Mouse (Mus musculus) layer of hippocampus, postnatal 25 days (tissue): Measurements from ENCODE around the gene Ksr2. TPM values are rescaled to one million over a fixed set of nuclear protein-coding genes. Genes with fewer than 3 reads are reported as not detected.
"Not testable (repeated sequence)": the region's sequence is repeated elsewhere in the genome, so short reads cannot be mapped to it uniquely, and the experiment has no call there.

Experiments used
- DNase-seq, 2 experiments: peaks; one replicate each; pipeline ENCODE4 v3.0.0; 2022; ENCODE audit warnings: mixed read lengths in 2 of 2, low spot score in 1 of 2; ENCODE audit errors: extremely low spot score in 1 of 2
- total RNA-seq, 2 experiments: library from RNA; stranded (reverse); gene quantifications; 2 replicates each; pipeline ENCODE4 v1.2.3; 2021

Ksr2 gene
- total RNA-seq, 2 experiments from 2014 or later, result 29.0 to 43.1 TPM

DNA sequence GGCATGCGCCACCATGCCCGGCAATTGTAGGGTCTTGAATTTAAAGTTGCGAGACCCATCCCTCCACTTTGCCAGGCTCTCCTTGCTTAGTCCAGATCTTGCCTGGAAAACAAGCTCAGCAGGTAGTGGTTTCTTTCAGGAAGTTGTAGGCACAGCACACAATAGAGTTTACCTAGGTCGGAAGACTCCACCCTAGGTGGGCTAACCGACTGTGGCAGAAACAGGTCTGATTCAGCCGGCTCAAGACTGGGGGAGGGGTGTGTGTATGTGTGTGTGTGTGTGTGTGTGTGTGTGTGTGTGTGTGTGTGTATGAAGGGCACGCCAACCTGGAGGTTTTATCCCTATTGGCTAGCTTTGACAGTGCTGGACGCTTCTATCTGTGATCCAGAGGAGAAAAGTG lies 10.2 kb upstream of the Ksr2 start:
- DNase-seq, result no peak

DNA sequence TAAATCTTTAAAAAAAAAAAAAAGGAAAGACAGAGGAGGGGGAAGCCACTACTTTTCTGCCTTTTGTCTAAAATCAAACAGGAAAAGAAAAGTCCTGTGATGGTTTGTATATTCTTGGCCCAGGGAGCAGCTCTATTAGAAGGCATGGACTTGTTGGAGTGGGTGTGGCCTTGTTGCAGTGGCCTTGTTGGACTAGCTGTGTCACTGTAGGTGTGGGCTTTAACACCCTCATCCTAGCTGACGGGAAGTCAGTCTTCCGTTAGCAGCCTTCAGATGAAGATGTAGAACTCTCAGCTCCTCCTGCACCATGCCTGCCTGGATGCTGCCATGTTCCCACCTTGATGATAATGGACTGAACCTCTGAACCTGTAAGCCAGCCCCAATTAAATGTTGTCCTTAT lies 9.1 kb upstream of the Ksr2 start:
- DNase-seq, result not testable (repeated sequence)

DNA sequence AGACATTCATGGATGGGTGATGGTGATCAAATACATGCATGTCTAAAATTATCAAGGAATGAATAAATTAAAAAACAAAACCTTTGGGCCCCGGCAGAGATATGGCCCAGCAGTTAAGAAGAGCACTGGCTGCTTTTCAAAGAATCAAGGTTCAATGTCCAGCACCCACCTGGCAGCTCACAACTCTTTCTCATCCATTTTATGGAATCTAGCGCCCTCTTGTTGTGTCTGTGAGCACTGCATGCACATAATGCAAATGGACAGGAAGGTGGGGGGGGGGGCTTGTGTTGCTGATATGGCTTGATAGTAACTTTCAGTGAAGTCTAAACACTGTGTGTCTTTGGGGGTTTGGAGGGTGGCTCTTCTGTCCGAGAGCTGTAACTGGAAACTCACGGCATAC lies 5.6 kb upstream of the Ksr2 start:
- peak in 1 of 2 experiments; percentile 60 for DNase-seq

DNA sequence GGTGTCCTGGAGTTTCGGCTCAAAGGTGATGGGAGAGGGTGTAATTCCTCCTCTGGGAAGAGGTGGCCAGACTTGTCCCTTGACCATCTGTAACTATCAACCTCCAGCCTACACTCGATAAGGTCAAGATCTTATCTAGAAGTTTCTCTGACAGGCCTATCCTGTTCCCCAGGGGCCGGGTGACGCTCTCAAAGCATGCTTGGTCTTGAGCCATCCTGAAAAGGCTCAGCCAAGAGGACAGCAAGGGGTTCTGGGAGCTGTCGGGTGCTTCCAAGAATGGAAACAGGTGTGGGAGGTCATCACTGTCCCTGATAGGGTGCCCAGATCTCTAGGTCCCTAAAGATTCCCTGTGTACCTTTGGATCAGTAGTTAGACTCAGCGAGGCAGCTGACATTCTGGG lies 4.4 kb upstream of the Ksr2 start:
- DNase-seq, result no peak

DNA sequence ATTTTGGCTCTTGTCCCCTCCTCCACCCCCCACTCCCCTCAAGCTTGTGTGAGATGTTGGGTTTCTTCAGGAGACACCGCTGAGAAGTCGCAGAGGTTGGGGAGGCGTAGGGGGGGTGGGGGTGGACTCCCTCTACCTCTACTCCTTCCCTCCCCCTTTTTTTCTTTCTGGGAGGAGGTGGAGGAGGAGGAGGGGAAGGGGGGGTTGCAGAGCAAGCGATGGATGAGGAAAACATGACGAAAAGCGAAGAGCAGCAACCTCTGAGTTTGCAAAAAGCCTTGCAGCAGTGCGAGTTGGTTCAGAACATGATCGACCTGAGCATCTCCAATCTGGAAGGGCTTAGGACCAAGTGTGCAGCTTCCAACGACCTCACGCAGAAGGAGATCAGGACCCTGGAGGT lies 811 bp downstream of the Ksr2 start:
- DNase-seq, result peak; percentile 8 to 25

DNA sequence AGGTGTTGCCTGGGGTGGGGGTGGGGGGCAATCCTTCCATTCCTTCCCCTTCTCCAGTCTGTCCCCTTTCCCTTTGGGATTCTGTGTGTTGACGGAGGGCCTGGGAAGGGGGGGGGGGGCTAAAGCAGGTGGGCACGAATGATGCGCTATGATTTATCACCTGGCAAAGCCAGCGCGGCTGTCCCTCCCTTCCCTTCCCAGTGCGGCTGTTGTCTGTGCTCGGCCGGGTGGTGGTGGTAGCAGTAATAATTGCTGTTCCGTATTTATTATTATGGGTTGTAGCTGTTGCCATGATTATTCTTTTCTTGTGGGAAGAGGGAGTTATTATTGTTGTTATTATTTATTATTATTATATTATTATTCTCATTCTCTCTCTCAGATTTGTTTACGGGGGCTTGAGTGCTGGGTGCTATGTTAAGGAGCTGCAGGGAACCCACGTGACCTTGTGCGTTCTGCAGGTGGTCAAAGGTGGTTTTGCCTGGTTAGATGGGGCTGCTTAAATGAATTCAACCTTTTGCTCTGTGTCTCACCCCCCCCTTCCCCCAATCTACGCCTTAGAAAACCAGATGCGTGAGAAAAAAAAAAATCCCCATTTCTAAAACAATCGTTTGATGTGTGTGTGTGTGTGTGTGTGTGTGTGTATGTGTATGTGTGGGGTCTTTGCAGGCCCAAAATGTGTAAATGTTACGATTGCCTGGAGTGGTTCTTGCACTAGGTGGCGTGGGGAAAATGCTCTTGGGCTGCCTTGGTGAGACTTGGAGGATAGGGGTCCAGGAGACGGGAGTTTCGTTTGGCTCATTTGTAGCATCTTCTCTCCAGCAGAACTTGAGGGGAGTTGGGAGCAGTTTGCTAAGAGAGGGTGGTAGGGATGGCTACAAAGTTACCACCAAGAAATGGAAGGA lies 1.5 kb downstream of the Ksr2 start:
- DNase-seq, result peak in 1 of 2 experiments; percentile 12

DNA sequence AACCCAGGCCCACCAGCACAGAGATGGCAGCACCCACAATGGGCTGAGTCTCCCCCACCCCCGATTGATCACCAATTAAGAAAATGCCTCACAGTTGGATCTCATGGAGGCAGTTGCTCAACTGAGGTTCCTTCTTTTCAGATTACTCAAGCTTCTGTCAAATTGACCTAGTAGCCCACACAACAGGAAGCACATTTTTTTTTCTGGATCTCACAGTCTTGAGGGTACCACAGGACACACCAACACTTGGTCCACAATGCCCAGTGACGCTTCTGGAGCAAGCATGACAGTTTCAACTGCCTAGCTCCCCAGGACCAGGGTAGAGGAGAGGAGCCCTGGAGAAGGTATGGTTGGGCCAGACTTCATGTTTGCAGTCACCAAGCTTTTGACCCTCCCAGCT lies 3.6 kb downstream of the Ksr2 start:
- no peak for DNase-seq

DNA sequence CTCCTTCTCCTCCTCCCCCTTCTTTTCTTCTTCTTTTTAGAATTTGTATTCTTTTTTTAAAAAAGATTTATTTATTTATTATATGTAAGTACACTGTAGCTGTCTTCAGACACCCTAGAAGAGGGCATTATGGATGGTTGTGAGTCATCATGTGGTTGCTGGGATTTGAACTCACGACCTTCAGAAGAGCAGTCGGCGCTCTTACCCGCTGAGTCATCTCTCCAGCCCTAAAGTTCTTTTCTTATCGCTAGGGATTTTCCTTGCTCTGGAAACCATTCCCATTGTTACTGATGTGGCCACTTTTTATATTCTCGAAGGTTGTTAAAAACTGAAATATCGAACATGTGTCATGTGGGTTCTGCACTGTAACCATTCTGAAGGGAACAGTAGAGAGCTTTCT lies 19.7 kb downstream of the Ksr2 start:
- not testable (repeated sequence) for DNase-seq

DNA sequence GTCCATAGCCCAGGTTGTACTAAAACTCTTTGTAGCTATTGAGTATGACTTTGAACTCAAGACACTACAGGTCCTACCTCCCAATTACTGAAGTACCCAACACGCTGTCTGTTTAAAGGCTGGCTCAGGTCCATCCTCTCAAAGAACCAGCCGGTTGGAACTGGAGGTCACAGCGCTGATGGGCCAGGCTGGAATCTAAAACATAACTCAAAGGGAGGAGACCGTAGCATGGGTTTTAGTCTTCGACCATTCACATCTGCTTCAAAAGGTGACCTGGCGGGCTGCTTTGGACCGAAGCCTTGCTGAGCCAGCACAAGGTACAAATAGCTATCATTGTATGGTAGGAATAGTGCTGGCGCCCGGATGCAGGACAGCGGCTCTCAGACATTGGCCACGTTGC lies 26.5 kb downstream of the Ksr2 start:
- no peak for DNase-seq

DNA sequence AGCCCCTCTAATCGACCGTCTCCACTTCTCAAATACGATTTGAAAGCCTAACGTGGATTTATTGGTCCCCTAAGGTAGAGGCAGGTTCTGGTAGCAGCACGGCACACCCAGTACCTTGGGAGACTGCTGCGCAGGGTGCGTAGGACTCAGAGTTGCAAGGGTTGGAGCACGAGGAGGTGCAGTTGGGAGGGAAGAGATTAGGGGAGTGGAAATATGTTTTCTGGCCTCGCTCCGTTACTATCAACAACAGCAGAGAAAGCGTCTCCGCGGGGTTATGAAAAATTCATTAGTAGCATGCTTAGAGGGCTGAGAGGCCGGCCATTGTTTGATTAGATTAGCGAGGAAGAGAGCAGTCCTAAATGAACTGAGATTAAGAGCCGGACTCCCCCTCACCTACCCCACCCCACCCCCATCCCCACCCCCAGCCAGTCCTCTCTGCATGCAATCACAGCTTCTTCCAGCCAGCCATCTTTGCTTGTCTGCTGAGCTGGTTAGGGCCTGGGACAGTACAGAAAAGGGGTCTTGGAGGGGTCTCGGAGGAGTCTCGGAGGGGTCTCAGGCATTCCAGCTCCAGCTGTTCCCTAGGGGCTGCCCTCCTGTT lies 27.5 kb downstream of the Ksr2 start:
- no peak for DNase-seq

DNA sequence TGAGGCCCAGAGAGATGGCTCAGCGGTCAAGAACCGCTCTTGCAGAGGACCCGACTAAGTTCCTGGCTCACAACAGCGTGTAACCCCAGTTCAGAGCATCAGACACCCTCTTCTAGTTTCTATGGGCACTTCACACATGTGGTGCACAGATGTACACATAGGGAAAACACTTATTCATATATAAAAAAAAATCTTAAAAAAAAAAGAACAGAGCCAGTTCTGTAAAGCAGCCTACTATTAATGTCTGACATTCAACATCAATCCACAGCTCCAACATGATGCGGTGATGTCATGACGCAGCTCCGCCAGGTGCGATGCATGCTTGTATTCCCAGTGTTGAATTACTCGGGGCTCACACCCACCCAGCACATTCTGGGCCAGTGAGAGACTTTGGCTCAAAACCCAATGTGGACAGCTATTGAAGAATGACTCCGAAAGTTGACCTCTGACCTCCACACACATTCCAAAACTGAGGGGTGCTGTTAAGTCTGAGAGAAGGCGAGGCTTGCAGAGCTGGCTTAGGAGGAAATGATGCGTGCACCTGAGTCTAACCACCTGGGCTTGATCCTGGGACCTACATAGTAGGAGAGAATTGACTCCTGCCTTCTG lies 28.5 kb downstream of the Ksr2 start:
- no peak for DNase-seq

DNA sequence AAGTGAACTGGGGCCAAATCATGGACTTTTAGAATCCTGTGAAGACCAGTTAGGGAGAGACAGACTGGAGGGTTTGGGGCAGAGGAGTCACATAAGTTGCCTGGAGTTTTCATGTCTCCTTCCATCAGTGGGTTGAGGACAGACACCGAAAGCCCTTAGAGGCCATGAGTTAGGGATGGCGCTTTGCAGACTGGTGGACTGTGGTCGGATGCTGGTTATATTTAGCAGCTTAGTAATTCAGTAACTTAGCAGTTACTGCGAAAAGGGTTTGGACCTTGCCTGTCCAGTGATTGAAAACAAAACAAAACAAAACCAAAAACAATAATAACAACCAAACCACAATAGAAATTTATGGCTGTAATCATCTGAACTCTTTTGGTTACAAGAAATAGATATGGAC lies 29.3 kb downstream of the Ksr2 start:
- no peak for DNase-seq

DNA sequence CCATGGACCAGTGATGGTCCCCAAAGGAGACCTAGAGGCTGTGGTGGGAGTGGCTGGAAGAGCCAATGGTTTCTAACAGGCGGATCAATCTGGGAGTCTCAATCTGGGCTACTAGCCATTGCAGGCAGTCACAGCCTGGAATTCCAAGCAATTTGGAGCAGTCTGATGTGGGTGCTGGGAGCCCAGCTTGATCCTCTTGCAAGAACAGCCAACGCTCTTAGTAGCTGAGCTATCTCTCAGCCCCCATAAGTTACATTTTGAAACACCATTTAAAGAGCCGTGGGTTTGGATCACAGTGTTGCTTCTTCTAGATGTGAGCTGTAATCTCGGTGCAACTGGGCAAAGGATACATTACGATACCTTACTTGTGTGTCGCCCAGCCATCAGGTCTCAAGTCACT lies 30.1 kb downstream of the Ksr2 start:
- DNase-seq, result no peak

DNA sequence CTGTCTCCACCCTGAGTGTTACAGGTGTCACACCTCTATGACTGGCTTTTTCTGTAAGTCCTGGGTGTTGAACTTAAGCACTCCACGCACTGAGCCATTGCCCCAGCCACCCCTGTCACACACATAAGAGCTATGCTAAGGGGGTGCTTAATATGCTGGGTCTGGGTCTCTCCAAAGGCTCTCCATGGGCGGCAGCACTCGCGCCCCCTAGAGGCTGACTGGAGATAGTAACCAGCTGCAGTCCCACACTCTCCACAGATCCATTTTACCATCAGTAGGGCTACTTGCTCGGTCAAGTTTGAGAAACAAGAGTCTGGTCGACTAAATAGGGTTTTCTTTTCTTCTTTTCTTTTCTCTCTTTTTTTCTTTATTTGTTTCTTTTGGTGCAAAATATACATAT lies 33.9 kb downstream of the Ksr2 start:
- DNase-seq, result no peak

DNA sequence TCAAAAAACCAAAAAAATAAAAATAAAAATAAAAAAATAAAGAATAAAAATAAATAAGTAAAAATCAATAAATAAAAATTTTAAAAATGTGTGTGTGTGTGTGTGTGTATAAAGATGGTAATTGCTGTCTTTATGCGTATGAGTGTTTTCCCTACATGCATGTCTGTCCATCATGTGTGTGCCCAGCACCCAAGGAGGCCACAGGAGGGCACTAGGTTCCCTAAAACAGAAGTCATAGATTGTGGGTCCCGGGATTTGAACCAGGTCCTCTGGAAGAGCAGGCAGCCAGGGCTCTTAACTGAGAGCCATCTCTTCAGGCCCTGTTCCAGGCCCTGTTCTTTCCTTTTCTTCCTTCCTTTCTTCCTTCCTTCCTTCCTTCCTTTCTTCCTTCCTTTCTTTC lies 38.2 kb downstream of the Ksr2 start:
- DNase-seq, result no peak

DNA sequence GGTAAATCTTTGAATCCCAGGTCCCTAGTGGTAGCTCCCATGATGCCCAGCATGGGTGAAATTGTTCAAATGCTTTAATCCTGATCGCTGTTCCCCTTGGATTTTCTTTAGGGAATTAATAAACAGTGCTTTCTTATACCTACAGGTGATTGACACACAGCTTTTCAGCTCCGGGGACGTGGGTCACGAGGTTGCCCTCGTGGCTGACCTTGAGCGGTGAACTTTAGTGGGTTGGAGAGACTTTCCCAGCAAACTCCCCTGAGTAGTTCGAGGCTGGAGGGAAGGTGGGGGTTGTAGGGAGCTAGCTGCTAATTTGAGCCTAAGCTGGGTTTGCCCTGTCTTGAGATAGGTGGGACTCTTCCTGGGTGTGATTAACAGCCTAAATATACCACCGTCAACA lies 41.7 kb downstream of the Ksr2 start:
- DNase-seq, result no peak

DNA sequence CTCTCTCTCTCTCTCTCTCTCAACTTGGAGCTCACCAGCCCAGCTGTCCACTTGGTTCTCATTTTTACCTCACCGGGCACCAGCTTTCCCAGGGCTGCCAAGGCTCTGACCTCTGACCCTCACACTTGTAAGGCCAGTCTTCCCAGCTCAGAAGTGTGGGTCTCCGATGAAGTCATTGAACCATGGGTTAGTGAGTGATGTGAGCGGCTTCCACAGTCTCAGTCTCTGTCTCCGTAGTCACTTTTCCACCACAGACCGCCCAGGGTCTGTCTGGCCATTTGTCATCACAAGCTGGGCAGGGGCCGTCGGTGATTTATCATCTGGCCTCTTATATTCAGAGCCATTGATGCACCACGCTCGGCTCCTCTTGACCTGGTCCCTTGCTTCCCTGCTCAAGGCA lies 43.3 kb downstream of the Ksr2 start:
- no peak for DNase-seq

DNA sequence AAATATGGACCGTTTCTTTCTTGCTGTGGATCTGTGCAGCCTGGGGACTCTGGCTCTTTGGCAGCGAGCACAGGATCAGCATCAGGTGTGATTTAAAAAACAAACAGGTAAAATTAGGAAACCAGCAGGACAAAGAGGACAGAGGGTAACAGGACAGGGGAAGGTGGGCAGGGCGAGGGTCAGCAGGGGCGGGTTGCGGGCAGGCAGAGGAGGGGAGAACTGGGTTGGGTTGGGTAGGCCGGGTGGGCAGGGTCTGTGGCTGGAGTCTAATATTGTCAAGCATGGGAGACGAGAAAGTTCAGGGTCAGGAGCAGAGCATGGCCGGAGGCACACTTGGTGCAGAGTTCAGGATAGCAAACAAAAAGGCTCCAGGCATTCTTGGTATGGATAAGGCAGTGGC lies 43.8 kb downstream of the Ksr2 start:
- no peak for DNase-seq

DNA sequence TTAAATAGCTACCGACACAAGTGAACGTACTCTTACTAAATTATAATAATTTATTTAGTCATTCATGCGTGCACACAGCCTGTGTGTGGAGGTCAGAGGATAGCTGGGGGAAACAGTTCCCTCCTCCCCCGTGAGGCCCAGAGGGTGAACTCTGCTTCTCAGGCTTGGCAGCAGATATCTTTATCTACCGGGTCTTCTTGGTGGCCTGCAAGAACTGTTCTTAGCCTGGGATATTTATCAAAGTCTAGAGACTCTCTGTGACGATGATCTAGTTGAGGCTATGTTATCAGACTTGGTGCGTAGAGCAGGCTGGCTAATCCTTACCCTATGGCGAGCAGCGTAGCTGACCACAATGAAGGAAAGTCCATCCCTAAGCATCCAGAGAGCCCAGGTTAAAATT lies 45.1 kb downstream of the Ksr2 start:
- DNase-seq, result no peak

DNA sequence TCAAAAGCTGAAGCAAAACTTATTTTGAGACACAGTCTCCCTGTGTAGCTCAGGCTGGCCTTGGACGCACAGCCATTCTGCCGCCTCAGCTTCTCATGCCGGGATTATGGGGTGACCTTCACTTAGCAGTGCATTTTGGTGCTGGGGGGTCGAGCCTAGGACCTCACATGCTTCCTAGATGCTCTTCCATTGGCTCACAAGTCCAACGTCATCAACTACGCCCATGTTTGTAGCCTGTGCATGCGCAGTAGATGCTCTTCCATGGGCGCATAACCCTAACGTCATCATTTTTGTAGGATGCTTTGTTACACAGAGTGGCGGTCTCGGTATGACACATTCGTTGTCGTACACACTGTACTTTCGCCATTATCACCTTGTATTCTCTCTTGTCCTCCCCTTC lies 46.5 kb downstream of the Ksr2 start:
- DNase-seq, result no peak

DNA sequence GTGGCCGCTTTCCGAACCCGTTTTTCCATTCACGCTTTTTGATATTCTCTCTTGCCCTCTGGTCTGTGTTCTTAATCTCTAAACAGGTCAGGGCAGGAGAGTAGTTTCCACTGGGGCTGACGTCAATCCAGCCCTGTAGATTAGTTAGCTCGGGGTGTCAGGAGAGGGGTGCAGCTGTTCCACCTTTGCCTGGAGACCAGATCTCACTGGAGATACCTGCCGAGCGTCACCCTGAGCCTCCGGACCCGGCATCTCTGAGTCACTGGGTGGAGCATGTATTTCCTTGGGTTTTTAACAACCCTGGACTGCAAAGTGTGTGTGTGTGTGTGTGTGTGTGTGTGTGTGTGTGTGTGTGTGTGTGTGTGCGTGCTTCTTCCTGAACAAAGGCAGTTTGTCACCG lies 53.3 kb downstream of the Ksr2 start:
- DNase-seq, result no peak

DNA sequence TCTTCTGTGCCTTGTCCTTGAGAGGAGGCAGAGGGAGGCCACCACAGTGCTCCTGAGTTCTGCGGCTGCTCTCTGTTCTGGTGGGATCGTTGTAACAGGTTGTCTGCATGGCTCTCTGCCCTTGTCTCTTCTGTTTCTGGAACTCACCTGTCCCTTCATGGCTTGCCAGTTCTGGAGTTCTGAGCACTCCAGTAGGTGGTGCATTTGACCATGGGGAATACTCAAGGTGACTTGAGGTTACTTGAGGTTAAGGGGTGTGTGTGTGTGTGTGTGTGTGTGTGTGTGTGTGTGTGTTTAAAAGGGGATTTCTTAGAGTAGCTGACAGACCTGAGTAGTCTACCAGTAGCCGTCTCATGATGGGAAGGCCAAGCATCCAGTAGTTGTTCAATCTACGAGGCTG lies 55.2 kb downstream of the Ksr2 start:
- DNase-seq, result no peak
